Mouse (Mus musculus): Measurements from ENCODE around the gene Ahdc1. TPM values are rescaled to one million over a fixed set of nuclear protein-coding genes. Genes with fewer than 3 reads are reported as not detected.
"Not testable (repeated sequence)": the region's sequence is repeated elsewhere in the genome, so short reads cannot be mapped to it uniquely, and the experiment has no call there.

Gene Ahdc1
- polyA plus RNA-seq, 1 experiment from 2014 or later, result 10.5 TPM

DNA sequence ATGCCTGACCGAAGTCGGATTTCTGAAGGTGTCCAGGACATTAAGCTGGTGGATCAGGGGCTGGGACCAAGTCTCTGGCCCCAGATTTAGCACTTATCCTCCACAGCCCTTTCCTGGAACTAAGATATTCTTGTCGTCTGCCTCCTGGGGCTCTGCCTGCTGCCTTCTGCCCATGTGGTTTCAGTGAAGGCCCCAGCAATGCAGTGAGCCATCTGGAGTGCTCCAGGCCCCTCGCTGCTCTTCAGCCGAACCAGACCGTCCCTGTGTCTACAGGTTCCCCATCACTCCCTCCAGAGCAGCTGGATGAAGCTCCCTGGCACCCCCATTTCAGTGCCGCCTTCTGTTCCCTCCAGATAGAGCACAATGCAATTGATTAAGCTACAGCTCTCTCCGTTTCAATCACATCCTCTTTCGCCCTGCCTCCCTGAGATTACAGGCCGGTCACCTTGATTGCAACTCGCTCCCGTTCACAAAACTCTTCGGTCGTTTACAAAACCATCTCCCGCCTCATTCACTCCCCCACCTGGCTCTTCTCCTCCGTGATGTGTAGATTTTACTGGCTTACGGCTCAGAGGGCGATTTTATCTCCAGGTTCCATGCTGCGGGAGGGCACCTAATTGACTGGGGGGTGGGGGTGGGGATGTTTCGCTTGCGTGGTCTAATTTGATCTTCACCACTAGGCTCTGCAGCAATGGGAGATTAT, 7.6 kb upstream of the Ahdc1 start:
- WGBS, result 39% methylated on average over 21 of the region's 21 CpGs
- H3K4me3 ChIP-seq, result no peak overlapping the region
- no peak for ATAC-seq (ENCODE audit: low FRiP score, low read depth)

GRCm38 (mm10) chr4:133005233-133005632, 5.8 kb upstream of the Ahdc1 start:
- H3K9ac ChIP-seq, result no peak overlapping the region
- WGBS, result 7% methylated on average over 3 of the region's 3 CpGs
- no peak overlapping the region for H3K27ac ChIP-seq
- no peak overlapping the region for H3K4me2 ChIP-seq (replicated peaks)
- H3K36me3 ChIP-seq, result no peaks in the 10 kb centered on the region
- H3K9me3 ChIP-seq, result no peaks in the 10 kb centered on the region
- ATAC-seq (ENCODE audit: low FRiP score, low read depth), result 0 out of 2 replicates have a peak, but pooled peaks have one; percentile 17
- H3K4me1 ChIP-seq, result peaks cover 20% of the 10 kb centered on the region
- peaks cover 9% of the 10 kb centered on the region for H3K27me3 ChIP-seq (replicated peaks)
- no peak overlapping the region for H3K4me3 ChIP-seq

More for the DNA sequence above, 7.6 kb upstream of the Ahdc1 start:
- H3K27ac ChIP-seq, result no peak overlapping the region
- H3K9ac ChIP-seq, result no peak overlapping the region
- H3K9me3 ChIP-seq, result no peaks in the 10 kb centered on the region
- no peaks in the 10 kb centered on the region for H3K36me3 ChIP-seq
- H3K27me3 ChIP-seq (replicated peaks), result no peaks in the 10 kb centered on the region
- peaks cover 20% of the 10 kb centered on the region for H3K4me1 ChIP-seq
- peak overlapping the region; percentile 27; the same call in 1 of the 2 replicates for H3K4me2 ChIP-seq (replicated peaks)

DNA sequence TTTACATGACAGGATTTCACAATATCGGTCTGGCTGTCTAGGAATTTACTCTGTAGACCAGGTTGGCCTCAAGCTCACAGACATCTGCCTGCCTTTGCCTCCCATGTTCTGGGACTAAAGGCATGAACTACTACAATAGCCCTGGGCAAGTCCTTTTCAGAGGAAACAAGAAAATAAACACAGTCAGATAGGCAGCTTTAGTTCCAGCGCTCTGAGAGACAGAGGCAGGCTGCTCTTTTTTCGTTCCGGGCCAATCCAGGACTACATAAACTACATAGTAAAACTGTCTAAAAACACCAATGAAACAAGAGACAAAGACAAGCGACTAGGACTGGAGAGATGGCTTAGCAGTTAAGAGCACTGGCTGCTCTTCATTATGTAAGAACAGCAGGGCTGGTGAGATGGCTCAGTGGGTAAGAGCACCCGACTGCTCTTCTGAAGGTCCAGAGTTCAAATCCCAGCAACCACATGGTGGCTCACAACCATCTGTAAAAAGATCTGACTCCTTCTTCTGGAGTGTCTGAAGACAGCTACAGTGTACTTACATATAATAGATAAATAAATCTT, 5.1 kb upstream of the Ahdc1 start:
- WGBS, result 46% methylated on average over 6 of the region's 6 CpGs
- H3K9ac ChIP-seq; H3K27ac ChIP-seq; H3K4me3 ChIP-seq; H3K36me3 ChIP-seq; H3K9me3 ChIP-seq; H3K4me2 ChIP-seq (replicated peaks); ATAC-seq (ENCODE audit: low FRiP score, low read depth): not testable (repeated sequence)
- peaks cover 16% of the 10 kb centered on the region for H3K27me3 ChIP-seq (replicated peaks)
- H3K4me1 ChIP-seq, result peaks cover 25% of the 10 kb centered on the region

DNA sequence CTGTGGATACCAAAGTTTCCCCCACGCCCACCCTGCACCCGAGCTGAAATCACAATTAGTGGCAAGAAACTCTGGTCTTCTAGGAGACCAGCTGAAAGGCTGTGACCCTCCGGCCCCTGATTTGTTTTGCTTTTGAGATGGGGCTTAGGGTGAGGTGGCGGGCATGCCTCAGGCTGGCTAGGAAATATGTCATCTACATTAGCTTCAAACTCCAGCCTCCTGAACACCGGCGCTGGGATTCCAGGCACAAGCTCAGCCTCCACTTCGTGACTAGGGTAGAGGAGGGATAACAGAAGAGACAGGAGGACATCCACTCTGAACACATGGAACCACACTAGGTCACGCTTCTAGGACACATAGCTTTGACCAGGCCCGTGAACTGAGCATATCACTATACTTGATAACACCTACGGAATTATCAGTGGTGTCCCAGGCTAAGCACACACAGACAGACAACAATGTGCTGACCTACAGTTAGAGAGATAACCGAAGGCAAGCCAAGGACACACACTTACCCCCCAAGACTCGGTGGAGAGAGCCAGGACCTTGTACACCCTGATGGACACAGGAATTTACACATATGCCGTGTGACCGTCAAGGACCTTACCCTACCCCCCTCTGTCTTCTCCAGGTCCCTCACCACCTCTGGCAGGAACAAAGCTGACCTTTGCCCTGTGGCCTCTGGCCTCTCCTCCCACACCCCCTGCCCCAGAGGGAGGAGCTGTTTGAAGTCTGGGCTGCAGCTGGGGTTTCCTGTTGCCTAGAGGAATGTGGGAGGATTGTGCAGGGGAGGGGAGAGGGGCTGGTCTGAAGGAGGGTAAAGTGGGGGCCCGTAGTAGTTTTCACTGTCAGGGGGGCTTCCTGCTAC, 3.3 kb upstream of the Ahdc1 start:
- H3K4me3 ChIP-seq, result no peak overlapping the region
- no peak for ATAC-seq (ENCODE audit: low FRiP score, low read depth)
- no peaks in the 10 kb centered on the region for H3K9me3 ChIP-seq
- no peak overlapping the region for H3K27ac ChIP-seq
- no peaks in the 10 kb centered on the region for H3K36me3 ChIP-seq
- H3K4me1 ChIP-seq, result peaks cover 23% of the 10 kb centered on the region
- H3K4me2 ChIP-seq (replicated peaks), result no peak overlapping the region
- 40% methylated on average over 15 of the region's 15 CpGs for WGBS
- peaks cover 16% of the 10 kb centered on the region for H3K27me3 ChIP-seq (replicated peaks)
- H3K9ac ChIP-seq, result 0 out of 2 replicates have a peak overlapping the region, but pooled peaks have one; percentile 35

- Histone ChIP-seq H3K27ac (no peak overlapping the region), H3K4me3 (no peak overlapping the region), H3K4me1 (peaks cover 25% of the 10 kb centered on the region), H3K9ac (no peak overlapping the region), H3K4me2 (replicated peaks) (no peak overlapping the region), H3K27me3 (replicated peaks) (peaks cover 16% of the 10 kb centered on the region), H3K9me3 (no peaks in the 10 kb centered on the region), H3K36me3 (no peaks in the 10 kb centered on the region)
- ATAC-seq (ENCODE audit: low FRiP score, low read depth), result no peak
- 3% methylated on average over 4 of the region's 4 CpGs for WGBS
Observed at GRCm38 (mm10) chr4:133009131-133009530, 1.9 kb upstream of the Ahdc1 start.

DNA sequence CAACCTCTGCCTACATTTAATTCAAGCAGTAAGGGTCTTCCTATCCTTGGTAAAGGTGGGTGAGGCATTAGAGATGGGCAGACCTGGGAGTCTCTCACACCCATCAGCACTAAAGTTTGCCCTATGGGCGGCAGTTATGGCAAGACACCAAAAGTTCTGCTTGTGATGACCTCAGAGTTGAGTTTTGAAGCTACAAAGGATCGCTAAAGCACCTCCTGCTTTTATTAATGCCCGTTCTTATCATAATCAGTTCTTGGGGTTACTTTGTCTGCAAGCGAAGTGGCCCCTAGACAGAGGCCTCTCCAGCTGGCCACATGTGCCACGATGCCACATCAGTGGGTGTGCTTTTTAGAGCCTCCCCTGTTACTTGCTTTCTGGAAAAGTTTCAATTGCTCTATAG, 1.4 kb upstream of the Ahdc1 start:
- 65% methylated on average over 5 of the region's 5 CpGs for WGBS
- ATAC-seq (ENCODE audit: low FRiP score, low read depth), result no peak
- peaks cover 30% of the 10 kb centered on the region for H3K4me1 ChIP-seq

GRCm38 (mm10) chr4:133010611-133011010, 449 bp upstream of the Ahdc1 start:
- H3K9ac ChIP-seq, result no peak overlapping the region
- H3K27me3 ChIP-seq (replicated peaks), result peaks cover 16% of the 10 kb centered on the region
- ATAC-seq (ENCODE audit: low FRiP score, low read depth), result no peak
- H3K9me3 ChIP-seq, result no peaks in the 10 kb centered on the region
- peak overlapping the region; percentile 4; the same call in 1 of the 2 replicates for H3K4me3 ChIP-seq
- H3K27ac ChIP-seq, result no peak overlapping the region
- WGBS, result under 1% methylated on average over 17 of the region's 17 CpGs
- no peaks in the 10 kb centered on the region for H3K36me3 ChIP-seq
- peaks cover 40% of the 10 kb centered on the region for H3K4me1 ChIP-seq
- peak overlapping the region; percentile 99 for H3K4me2 ChIP-seq (replicated peaks)

More for the DNA sequence above, 1.4 kb upstream of the Ahdc1 start:
- Histone ChIP-seq H3K4me3 (no peak overlapping the region), H3K27me3 (replicated peaks) (peaks cover 16% of the 10 kb centered on the region), H3K4me2 (replicated peaks) (no peak overlapping the region), H3K9me3 (no peaks in the 10 kb centered on the region), H3K9ac (no peak overlapping the region), H3K36me3 (no peaks in the 10 kb centered on the region), H3K27ac (no peak overlapping the region)

DNA sequence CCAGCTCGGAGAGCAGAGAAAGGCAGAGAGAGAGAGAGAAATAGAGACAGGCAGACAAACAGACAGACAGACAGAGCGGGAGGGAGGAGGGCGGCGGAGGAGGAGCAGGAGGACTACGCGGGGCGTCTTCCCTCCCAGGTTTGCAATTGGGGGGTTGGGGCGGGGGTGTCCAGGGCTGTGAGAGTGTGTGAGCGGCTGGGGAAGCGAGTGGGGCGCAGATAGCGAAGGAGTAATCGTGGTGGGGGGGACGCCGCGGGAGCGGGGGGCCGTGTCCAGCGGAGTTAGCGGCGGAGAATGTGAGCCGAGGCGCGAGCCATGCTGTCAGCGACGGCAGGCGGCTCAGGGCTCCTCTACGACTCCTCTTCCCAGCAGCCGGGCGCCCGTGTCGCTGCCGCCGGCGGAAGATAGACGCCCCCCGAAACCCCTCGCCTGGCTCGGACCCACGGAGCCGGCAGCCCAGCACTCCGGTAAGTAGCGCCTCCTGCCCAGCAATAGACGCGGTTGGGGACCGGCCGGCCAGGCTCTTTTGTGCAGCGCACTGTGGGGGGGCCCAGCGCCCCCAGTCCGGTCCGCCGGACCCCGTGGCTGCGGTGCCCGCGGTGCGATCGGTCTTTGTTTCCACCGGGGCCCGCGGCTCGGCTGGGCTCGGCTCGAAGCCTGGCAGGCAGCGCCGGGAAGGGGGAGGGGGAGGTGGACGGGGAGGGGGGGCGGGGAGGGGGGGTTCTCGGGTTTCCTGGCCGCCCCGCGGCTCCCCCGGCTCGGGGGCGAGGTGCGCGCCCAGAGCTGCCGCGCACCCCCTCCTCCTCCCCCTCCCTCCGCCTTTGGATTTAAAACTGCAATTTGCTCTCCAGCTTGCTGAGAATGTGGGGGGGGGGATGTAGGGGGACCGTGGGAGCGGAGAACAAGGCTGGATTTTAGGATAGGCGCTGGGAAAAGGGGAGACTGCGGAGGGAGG, 1.0 kb downstream of the Ahdc1 start:
- H3K4me2 ChIP-seq (replicated peaks), result peak overlapping the region; percentile 99
- H3K9ac ChIP-seq, result peak overlapping the region; percentile 97
- peak overlapping the region; percentile 86 for H3K27ac ChIP-seq
- under 1% methylated on average over 74 of the region's 84 CpGs for WGBS
- H3K4me3 ChIP-seq, result peak overlapping the region; percentile 96
- H3K4me1 ChIP-seq, result peaks cover 54% of the 10 kb centered on the region
- peak; percentile 9; the same call in 1 of the 2 replicates for ATAC-seq (ENCODE audit: low FRiP score, low read depth)
- no peaks in the 10 kb centered on the region for H3K9me3 ChIP-seq
- H3K36me3 ChIP-seq, result no peaks in the 10 kb centered on the region
- peaks cover 16% of the 10 kb centered on the region for H3K27me3 ChIP-seq (replicated peaks)

GRCm38 (mm10) chr4:133012776-133013265, 1.8 kb downstream of the Ahdc1 start:
- no peak for ATAC-seq (ENCODE audit: low FRiP score, low read depth)
- 1% methylated on average over 17 of the region's 17 CpGs for WGBS
- Histone ChIP-seq H3K4me1 (peaks cover 61% of the 10 kb centered on the region), H3K27me3 (replicated peaks) (peaks cover 16% of the 10 kb centered on the region), H3K9ac (peak overlapping the region; percentile 97), H3K9me3 (no peaks in the 10 kb centered on the region), H3K4me2 (replicated peaks) (peak overlapping the region; percentile 99), H3K27ac (peak overlapping the region; percentile 86), H3K36me3 (no peaks in the 10 kb centered on the region), H3K4me3 (peak overlapping the region; percentile 96)

- Histone ChIP-seq H3K36me3 (no peaks in the 10 kb centered on the region), H3K9ac (peak overlapping the region; percentile 97), H3K4me2 (replicated peaks) (peak overlapping the region; percentile 99), H3K27me3 (replicated peaks) (peaks cover 16% of the 10 kb centered on the region), H3K27ac (peak overlapping the region; percentile 86), H3K4me3 (peak overlapping the region; percentile 96), H3K9me3 (no peaks in the 10 kb centered on the region), H3K4me1 (peaks cover 60% of the 10 kb centered on the region)
- WGBS, result 2% methylated on average over 17 of the region's 18 CpGs
- no peak for ATAC-seq (ENCODE audit: low FRiP score, low read depth)
Observed at GRCm38 (mm10) chr4:133013266-133013891, 2.3 kb downstream of the Ahdc1 start.

GRCm38 (mm10) chr4:133014088-133014487, 3.0 kb downstream of the Ahdc1 start:
- no peaks in the 10 kb centered on the region for H3K9me3 ChIP-seq
- 20% methylated on average over 5 of the region's 5 CpGs for WGBS
- peak overlapping the region; percentile 99 for H3K4me2 ChIP-seq (replicated peaks)
- ATAC-seq (ENCODE audit: low FRiP score, low read depth), result no peak
- no peak overlapping the region; the same call in 1 of the 2 replicates for H3K9ac ChIP-seq
- peak overlapping the region; percentile 96; the same call in 1 of the 2 replicates for H3K4me3 ChIP-seq
- H3K27ac ChIP-seq, result 0 out of 2 replicates have a peak overlapping the region, but pooled peaks have one; percentile 86
- H3K36me3 ChIP-seq, result no peaks in the 10 kb centered on the region
- H3K4me1 ChIP-seq, result peaks cover 63% of the 10 kb centered on the region
- H3K27me3 ChIP-seq (replicated peaks), result peaks cover 16% of the 10 kb centered on the region

Data from neural tube, embryonic 12.5 days (tissue).